Mouse (Mus musculus) frontal cortex, adult 2 months (tissue): ENCODE measurements at regions not wholly inside any gene's neighbourhood (a gene's known extent, or its start where the extent isn't known, plus 50 kb on each side); places are given as distances from the start of the nearest gene placed in this dataset.

Experiments
- DNase-seq, 2 experiments: peaks; one replicate each; pipeline ENCODE4 v3.0.0; 2022; ENCODE audit warnings: low spot score in 1 of 2; ENCODE audit errors: extremely low spot score in 1 of 2

DNA sequence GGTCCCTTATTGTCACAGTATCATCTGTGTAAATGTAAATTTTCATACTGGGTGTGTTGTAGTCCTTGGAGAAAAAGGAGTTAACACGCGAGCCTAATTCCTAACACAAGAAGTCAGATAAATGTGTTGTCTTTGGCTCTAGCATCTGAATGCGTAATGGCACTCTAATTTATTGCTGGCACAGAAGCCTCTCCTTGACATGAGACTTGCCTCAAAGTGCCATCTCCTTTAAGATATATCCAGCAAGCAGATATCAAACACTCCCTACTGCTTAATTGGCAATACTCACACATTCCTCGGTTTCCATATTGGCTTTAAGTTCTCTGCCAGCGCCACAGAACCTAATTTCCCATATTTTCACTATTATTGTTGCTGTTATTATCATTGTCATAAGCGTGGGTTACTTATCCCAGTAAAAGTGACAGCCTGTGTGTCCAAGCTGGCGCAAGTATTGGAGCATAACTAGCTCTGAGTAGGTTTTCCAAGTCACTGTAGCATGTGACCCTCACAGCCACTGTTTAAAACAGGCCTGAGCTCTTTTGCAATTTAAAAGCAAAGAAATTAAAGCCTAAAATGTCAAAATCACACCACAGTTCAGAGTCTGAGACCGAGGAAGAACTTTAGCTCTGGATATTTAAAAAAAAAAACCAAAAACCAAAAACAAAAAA is 156.9 kb upstream of the Gorab start:
- DNase-seq, result no peak

DNA sequence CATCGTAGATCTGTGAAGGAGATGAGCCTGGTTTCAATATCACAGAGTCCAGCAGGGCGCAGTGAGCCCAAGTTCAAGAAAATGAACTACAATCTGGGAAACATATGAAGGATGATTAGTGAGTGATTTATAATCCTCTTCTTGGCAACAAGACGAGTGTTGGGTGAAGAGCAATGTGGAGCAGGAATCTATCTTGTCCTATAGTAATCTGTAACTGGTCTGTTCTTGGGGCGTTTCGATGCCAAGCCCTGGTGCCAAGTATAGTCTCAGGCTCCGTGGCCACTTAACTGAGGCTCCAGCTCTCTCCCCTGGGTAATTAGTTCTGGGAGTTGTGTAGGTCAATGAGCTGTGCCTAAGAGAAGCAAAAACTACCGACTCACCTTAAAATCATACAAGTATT is 154.4 kb upstream of the Gorab start:
- no peak for DNase-seq

DNA sequence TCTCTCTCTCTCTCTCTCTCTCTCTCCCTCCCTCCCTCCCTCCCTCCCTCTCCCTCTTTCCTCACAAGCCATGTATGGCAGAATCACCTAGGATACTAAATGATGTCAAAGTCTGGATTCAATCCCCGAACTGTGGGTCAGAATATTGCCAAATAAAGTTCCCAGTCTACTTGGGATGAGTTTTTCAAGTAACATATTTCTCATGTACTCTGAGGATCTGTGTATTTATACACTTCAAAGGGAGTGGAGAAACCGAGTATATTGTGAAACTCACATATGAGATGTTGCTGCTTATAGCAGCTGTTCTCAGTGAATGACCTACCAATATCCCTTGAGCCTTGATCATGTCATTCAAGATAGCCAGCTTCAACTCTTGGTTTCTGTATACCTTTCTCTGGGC is 151.7 kb upstream of the Gorab start:
- no peak for DNase-seq

DNA sequence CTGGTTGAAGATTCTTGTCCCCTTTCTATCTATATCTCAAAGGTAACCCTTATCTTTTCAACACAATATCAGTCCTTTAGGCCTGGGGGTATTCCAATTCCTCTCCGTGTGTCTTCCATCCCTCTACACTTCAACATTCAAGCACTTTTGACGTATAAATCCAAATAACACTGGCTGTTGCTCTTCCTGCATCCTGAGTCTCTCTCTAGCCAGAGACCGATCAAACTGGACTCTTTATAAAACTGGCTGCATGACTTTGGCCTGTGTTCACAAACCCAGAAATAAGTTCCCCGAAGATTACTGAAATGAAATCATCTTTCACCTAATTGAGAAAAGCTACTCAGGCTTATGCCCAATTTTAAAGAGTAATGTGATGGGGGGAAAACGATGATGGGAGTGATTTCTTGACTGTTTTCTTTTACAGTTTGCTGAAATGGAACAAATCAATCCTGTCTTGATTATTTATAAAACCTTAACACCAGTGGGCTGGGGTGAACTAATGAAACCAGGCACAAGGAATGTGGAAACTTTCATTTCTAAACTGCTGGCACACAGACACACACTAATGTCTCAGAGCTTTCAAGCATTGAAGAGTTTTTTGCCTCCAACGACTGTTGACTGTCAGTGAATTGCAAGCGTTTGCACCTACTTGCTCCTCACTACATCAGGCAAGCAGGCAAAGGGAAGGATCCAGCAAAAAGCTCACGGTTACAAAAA is 135.5 kb upstream of the Gorab start:
- no peak for DNase-seq

DNA sequence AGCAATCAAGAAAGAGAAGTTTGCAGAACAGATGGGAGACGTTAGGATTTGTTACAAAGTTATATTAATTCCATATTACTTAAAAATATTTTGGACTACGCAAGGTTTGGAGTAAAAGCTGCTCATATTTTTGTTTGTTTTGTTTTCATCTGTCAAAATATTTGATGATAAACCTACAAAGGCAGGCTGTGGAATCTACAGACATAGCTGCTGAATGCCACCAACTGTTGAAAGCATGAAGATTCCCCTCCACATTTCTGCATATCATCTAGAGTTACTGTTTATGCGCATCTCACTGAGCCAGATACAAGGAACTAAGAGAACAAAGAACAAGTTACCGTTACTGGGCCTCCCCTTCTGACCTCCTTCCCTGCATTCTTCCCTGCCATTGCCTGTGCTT is 127.1 kb upstream of the Gorab start:
- DNase-seq, result no peak

DNA sequence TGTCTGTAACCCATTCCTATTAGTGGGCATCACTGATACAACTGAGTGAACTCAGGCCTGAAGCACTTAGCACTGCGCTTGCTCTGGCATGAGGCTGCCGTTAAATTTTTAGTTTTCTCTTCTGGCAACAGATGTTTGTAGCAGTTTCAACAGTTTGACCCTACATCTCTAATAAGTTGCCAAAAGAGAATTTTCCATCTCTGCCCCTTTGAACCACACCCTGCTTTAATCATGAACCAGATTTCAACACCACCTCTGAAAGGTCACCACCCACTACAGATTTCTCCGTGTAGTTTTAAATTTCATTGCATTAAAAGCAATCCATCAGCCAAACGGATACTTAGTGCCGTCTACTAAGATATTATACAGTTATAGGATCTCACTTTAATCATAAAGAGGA is 114.5 kb upstream of the Gorab start:
- DNase-seq, result no peak

DNA sequence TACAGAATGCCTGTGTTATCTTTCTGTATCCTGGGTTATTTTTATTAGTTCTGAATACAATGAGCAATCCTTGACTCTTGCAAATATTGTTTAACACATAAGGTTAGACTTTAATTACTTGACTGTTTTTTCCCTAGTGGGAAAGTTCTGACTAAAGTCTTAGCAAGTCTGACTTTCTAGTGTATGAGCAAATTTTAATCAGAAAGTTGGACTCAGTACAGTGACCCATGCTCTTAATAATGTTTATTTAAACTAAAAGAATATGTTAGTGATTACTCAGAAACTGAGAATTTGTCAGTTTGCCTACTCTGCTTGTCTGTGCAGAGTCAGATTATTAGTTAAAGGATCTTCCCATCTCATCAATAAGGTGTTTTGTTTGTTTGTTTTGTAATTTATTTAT is 109.4 kb upstream of the Gorab start:
- DNase-seq, result no peak

DNA sequence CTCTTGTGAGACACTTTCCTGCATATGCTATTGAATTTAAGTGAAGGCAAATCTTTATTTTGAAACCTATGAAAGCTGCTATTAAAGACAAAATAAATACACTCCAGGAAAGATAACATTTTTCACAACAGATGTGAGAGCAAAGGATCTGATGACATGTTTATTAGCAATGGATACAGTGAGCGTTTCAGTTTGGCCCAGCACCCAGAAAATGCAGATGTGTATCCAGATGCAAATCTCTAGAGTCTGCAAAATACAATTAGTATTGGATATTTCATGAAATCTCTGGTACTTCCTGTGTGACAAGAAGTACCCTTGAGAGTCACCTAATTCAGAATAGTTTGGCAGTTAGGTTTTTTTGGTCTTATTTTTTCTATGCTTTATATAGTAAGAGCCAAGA is 108.5 kb upstream of the Gorab start:
- DNase-seq, result no peak

DNA sequence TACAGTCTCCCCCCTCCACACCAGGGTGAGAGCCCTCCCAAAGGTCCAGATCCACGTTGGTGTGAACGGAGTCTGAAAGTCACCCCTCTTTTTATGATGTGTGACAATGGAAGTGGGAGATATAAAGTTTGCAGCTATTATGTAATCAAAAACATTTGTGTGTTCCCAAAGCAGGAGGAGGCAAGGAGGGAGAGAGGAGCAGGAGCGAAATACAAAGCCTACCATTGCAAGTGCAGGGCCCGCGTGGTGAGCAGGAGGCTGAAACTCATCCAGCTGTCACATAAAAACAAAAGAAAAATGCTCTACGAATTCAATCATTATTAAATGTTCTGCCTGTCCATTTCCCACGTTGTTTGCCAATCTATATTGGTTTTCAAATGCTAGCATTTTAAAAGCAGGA is 101.6 kb upstream of the Gorab start:
- no peak for DNase-seq

DNA sequence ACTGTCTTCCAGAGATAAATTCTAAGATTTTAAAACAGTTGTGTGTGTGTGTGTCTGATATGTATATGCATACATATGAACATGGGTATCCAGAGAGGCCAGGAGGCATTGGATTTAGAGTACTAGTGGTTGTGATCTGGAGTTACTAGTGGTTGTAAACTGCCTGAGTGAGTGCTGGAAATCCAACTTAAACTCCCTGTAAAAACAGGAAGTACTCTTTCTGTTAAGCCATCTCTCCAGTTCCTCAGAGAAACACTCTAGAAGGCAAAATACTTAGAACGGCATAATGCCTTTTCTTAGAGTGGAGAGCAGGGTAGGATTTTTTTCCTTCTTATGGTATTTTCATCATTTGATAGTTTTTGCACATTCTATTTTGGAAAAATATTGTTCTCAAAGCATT is 99.1 kb upstream of the Gorab start:
- DNase-seq, result no peak

DNA sequence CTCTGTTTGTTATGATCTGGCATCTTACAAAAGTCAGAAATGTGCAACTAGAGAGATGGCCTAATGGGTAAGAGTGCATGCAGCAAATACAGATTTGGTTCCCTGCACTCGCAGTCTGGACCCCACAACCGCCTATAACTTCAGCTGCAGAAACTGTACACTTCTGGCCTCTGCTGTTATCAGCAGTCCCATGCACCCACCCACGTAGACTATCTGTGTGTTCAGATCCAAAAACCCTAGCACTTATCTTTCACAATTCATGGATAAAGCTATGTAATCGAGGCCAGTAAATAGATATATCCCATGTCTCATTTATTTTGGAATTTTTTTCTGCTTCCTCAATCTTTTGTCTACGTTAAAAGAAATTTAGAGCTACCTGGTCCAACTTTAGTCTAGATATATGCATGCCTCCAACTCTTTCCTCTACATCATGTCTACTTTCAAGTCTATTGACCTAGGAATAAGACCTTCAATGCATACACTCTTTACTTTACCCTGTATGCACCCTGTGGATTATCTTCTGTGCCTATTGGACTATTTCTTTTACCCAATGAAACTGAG is 95.0 kb upstream of the Gorab start:
- DNase-seq, result no peak

DNA sequence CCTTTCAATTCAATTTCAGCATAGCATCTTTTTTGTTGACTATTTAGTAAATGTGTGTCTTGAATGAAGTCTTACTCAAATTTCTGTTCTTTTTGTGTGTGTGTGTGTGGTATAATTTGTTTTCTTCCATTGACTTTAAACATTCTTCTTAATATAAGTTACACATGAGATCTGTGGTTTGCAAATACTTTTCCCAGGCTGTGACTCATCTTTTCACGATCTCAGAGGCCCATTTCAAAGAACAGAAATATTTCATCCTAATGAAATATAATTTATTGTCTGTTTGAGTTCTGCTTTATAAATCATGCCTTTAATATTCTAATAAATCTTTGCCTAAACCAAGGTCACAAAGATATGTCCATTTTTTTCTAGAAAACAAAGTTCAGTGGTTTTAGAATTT is 92.9 kb upstream of the Gorab start:
- no peak for DNase-seq

DNA sequence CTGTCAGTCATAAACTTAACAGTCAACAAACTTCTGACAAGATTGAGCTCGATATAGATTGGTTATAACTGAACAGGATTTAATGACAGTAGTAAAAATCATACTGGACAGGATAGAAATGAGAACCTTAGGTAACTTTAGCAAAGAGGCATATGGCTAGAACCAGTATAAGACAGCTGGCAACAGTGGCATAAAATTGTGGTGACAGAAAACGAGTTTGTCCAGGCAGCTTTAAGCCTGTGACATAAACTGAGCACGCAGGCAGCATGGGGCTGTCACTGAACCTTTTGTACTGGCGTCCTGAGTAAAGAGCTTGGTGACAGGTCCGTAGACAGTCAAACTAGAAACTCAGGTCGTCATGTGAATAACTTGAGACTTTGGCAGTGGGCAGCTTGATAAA is 85.1 kb upstream of the Gorab start:
- no peak for DNase-seq

DNA sequence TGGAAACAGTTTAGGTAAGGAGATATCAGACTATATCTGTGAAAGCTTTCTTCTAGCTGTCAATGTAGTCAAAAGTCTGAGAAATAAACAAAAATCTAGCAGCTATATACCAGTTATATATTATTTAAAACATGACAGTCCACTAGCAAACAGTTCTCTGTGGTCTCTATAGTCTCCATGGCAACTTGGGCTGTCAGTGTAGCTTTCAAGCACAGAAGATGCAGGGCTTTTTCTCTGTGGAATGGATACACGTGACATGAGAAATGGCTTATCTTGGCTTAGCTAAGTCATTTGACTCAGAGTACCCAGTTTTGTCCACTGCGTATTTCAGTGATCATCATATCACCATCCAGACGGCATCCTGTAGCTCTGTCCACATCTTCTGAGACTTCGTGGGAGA is 84.6 kb upstream of the Gorab start:
- no peak for DNase-seq

DNA sequence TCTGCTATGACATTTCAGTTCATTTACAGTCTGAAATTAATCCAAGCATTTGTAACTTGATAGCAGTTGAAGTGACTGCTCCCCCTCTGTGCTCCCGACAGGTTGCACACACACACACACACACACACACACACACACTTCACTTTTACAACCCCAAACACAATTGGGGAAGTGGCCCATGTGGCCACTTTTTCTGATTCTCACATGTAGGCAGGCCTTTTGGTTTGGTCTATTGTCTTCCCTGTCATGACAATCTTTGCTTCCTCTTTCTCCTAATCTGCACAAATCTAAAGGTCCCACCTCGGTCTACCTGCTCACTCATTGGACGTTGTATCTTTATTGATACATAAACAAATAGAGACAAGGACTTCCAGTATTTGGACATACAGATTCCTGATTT is 79.6 kb upstream of the Gorab start:
- no peak for DNase-seq

DNA sequence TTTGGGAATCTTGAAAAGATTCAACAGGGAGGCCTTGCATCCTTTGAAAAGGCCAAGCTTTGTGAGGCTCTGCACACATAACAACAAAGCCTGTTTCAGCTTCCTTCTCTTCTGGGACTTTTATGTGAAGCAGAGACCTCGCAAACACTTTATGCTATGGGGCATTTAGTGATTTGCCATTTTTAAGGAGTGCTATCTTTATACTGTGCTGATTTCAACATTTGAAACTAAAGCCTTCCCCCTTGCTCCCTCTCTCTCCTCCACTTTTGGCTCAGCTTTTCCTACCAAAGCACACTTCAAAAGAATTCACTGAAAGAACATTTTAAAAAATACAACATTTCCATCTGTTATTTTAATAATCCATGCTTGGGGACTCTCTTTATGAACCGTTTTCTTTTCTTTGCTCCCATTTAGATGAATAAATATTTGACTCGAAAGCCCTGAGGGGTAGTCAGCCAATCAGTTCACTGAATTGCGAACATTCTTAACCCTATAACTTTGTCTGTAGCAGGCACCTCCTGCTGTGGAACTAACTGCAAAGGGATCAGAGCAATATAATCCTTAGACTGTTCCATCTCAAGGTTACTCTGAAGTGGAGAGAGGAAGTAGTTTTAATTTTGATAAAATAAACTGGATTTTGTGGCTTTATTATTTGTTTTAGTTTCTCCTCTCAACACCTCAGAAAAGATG is 74.2 kb upstream of the Gorab start:
- no peak for DNase-seq

DNA sequence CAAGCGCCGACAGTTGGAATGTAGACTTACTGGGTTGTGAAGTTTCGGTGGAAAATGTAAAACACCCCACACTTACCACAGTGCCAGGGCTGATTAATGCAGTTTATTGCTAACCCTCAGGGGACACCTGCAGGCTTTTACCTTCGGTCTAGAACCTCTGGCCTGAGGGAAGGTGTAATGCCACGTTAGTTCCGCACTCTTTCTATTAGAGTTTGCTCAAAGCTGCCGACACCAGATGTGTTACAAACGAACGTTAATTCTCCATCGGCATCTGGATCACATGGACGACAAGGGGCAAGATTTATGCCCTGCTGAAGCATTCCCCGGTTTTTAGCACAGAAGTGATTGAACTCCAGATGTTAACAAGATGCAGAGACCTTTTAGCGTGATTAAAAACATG is 57.7 kb upstream of the Gorab start:
- no peak for DNase-seq

DNA sequence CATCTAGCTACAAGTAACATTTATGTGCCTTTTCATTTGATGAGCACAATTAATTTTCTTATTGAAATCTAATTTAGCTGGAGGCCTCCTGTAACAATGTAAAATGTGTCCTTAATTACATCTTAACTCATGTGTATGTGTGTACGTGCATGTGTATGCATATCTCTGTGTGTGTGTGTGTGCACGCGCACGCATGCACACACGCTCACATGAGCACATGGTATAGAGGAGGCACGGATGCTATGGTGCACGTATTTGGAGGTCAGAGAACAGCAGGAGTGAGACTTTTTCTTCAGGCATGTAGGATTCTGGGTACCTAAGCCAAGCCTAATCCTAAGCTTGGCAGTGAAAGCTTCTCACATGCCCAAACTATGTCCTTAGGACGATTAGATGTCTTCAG is 52.9 kb upstream of the Gorab start:
- DNase-seq, result no peak
